Mouse (Mus musculus) small intestine, adult 2 months (tissue): ENCODE measurements at regions not wholly inside any gene's neighbourhood (a gene's known extent, or its start where the extent isn't known, plus 50 kb on each side); places are given as distances from the start of the nearest gene placed in this dataset.

ENCODE experiments used
- CTCF ChIP-seq: fragments of 200-500 bp; IDR thresholded peaks from 2 replicates; pipeline ENCODE4 v1.5.1; 2012; ENCODE audit warnings: low read depth, mild to moderate bottlenecking, control low read depth, inconsistent platforms, low read length, moderate library complexity, mixed read lengths; ENCODE audit not compliant: insufficient replicate concordance, insufficient read length; ENCODE audit errors: extremely low read depth
- POLR2A ChIP-seq: fragments of 200-500 bp; IDR thresholded peaks from 2 replicates; pipeline ENCODE4 v1.6.1; 2012; ENCODE audit warnings: low read depth, mild to moderate bottlenecking, control low read depth, inconsistent platforms, low read length, moderate library complexity

GRCm38 (mm10) chr8:112170184-112170583 is 155.3 kb upstream of the Gm6793 start:
- no peak for TF ChIP-seq POLR2A
- no peak for TF ChIP-seq CTCF
